Mouse (Mus musculus): ENCODE measurements around the gene Eva1b. TPM values are rescaled to one million over a fixed set of nuclear protein-coding genes. Genes with fewer than 3 reads are reported as not detected.
A peak's percentile ranks its signal among the peaks of the same experiment; 100 is the strongest.

The Eva1b gene
- polyA plus RNA-seq, 1 experiment from 2014 or later = 13.0 TPM

GRCm38 (mm10) chr4:126108061-126108740 lies 39.3 kb upstream of the Eva1b start:
- Histone ChIP-seq H3K9ac (ENCODE audit: low read depth, low read length) (no peak overlapping the region), H3K4me1 (ENCODE audit: control insufficient read depth, low read depth, low read length) (peaks cover 54% of the 10 kb centered on the region), H3K27ac (ENCODE audit: low read length) (peak overlapping the region; percentile 12; the same call in 1 of the 2 replicates), H3K27me3 (ENCODE audit: control insufficient read depth, insufficient read depth, low read depth, low read length) (no peaks in the 10 kb centered on the region), H3K4me3 (ENCODE audit: low read depth, low read length) (no peak overlapping the region), H3K4me2 (ENCODE audit: low read depth, low read length) (no peak overlapping the region), H3K36me3 (ENCODE audit: control insufficient read depth, insufficient read depth) (no peaks in the 10 kb centered on the region), H3K9me3 (replicated peaks; ENCODE audit: control insufficient read depth, low read length) (no peaks in the 10 kb centered on the region)
- ATAC-seq (ENCODE audit: low read depth) = no peak
- 53% methylated on average over 8 of the region's 8 CpGs for WGBS (ENCODE audit: insufficient replicate concordance)

- Histone ChIP-seq H3K36me3 (ENCODE audit: control insufficient read depth, insufficient read depth) (no peaks in the 10 kb centered on the region), H3K27ac (ENCODE audit: low read length) (peak overlapping the region; percentile 16; the same call in 1 of the 2 replicates), H3K27me3 (ENCODE audit: control insufficient read depth, insufficient read depth, low read depth, low read length) (no peaks in the 10 kb centered on the region), H3K9ac (ENCODE audit: low read depth, low read length) (no peak overlapping the region), H3K4me3 (ENCODE audit: low read depth, low read length) (no peak overlapping the region), H3K4me1 (ENCODE audit: control insufficient read depth, low read depth, low read length) (peaks cover 48% of the 10 kb centered on the region), H3K4me2 (ENCODE audit: low read depth, low read length) (no peak overlapping the region), H3K9me3 (replicated peaks; ENCODE audit: control insufficient read depth, low read length) (no peaks in the 10 kb centered on the region)
- 60% methylated on average over 10 of the region's 10 CpGs for WGBS (ENCODE audit: insufficient replicate concordance)
- ATAC-seq (ENCODE audit: low read depth) = no peak
Observed at GRCm38 (mm10) chr4:126109613-126110373, 37.8 kb upstream of the Eva1b start.

GRCm38 (mm10) chr4:126110374-126111152 lies 37.0 kb upstream of the Eva1b start:
- WGBS (ENCODE audit: insufficient replicate concordance) = 13% methylated on average over 12 of the region's 12 CpGs
- Histone ChIP-seq H3K9me3 (replicated peaks; ENCODE audit: control insufficient read depth, low read length) (no peaks in the 10 kb centered on the region), H3K27ac (ENCODE audit: low read length) (peak overlapping the region; percentile 76), H3K27me3 (ENCODE audit: control insufficient read depth, insufficient read depth, low read depth, low read length) (no peaks in the 10 kb centered on the region), H3K4me3 (ENCODE audit: low read depth, low read length) (no peak overlapping the region), H3K36me3 (ENCODE audit: control insufficient read depth, insufficient read depth) (no peaks in the 10 kb centered on the region), H3K4me1 (ENCODE audit: control insufficient read depth, low read depth, low read length) (peaks cover 46% of the 10 kb centered on the region), H3K9ac (ENCODE audit: low read depth, low read length) (peak overlapping the region; percentile 34), H3K4me2 (ENCODE audit: low read depth, low read length) (peak overlapping the region; percentile 30)
- ATAC-seq (ENCODE audit: low read depth) = peak; percentile 64

DNA sequence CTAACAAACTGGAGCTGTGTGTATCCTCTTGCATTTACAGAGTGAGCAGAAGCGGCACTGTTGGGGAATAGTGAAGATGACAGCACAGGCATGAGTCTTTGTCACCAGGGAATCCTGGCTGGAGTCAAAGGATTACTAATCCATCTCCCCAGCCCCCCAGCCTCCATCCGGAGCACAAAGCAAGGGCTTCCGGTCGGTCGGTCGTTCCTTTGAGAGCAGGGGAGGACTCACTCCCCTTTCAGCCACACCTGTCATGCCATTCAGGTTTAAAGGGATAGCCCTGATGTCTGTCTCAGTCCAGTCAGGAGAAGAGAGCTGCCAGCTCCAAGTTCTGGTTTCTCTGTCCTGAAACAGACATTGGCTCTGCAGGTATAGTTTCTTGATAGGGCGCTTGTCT lies 36.4 kb upstream of the Eva1b start:
- peaks cover 46% of the 10 kb centered on the region for H3K4me1 ChIP-seq (ENCODE audit: control insufficient read depth, low read depth, low read length)
- no peak overlapping the region for H3K4me3 ChIP-seq (ENCODE audit: low read depth, low read length)
- peak overlapping the region; percentile 34 for H3K9ac ChIP-seq (ENCODE audit: low read depth, low read length)
- peak overlapping the region; percentile 18; the same call in 1 of the 2 replicates for H3K4me2 ChIP-seq (ENCODE audit: low read depth, low read length)
- H3K9me3 ChIP-seq (replicated peaks; ENCODE audit: control insufficient read depth, low read length) = no peaks in the 10 kb centered on the region
- H3K36me3 ChIP-seq (ENCODE audit: control insufficient read depth, insufficient read depth) = no peaks in the 10 kb centered on the region
- ATAC-seq (ENCODE audit: low read depth) = no peak
- WGBS (ENCODE audit: insufficient replicate concordance) = 21% methylated on average over 7 of the region's 7 CpGs
- peak overlapping the region; percentile 76 for H3K27ac ChIP-seq (ENCODE audit: low read length)
- H3K27me3 ChIP-seq (ENCODE audit: control insufficient read depth, insufficient read depth, low read depth, low read length) = no peaks in the 10 kb centered on the region

DNA sequence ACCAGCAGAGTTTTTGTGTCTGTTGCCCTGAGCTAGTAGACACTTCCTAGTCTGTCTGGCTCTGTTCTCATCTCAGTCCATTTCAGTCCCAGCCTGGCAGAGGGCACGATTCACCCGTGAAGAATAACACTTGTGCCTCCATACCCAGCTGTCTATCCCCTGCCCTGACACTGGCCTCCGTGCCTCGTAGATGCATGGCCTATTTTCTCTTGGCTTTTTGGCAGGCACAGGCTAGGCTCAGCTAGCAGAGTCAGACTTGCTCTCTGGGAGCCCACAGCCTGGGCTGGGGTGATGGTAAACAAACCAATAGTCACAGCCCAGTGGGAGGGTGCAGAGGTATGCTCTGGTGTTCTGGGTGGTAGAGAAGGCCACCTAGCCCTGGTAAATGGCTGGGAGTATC lies 34.3 kb upstream of the Eva1b start:
- Histone ChIP-seq H3K27me3 (ENCODE audit: control insufficient read depth, insufficient read depth, low read depth, low read length) (no peaks in the 10 kb centered on the region), H3K36me3 (ENCODE audit: control insufficient read depth, insufficient read depth) (no peaks in the 10 kb centered on the region), H3K4me3 (ENCODE audit: low read depth, low read length) (no peak overlapping the region), H3K4me2 (ENCODE audit: low read depth, low read length) (no peak overlapping the region), H3K9ac (ENCODE audit: low read depth, low read length) (no peak overlapping the region), H3K9me3 (replicated peaks; ENCODE audit: control insufficient read depth, low read length) (no peaks in the 10 kb centered on the region), H3K27ac (ENCODE audit: low read length) (no peak overlapping the region), H3K4me1 (ENCODE audit: control insufficient read depth, low read depth, low read length) (peaks cover 37% of the 10 kb centered on the region)
- ATAC-seq (ENCODE audit: low read depth) = peak; percentile 19; the same call in 1 of the 2 replicates
- 66% methylated on average over 4 of the region's 4 CpGs for WGBS (ENCODE audit: insufficient replicate concordance)

- Histone ChIP-seq H3K27ac (ENCODE audit: low read length) (no peak overlapping the region), H3K4me1 (ENCODE audit: control insufficient read depth, low read depth, low read length) (peaks cover 30% of the 10 kb centered on the region)
- peak; percentile 25; the same call in 1 of the 2 replicates for ATAC-seq (ENCODE audit: low read depth)
Observed at GRCm38 (mm10) chr4:126113943-126114342, 33.6 kb upstream of the Eva1b start.

DNA sequence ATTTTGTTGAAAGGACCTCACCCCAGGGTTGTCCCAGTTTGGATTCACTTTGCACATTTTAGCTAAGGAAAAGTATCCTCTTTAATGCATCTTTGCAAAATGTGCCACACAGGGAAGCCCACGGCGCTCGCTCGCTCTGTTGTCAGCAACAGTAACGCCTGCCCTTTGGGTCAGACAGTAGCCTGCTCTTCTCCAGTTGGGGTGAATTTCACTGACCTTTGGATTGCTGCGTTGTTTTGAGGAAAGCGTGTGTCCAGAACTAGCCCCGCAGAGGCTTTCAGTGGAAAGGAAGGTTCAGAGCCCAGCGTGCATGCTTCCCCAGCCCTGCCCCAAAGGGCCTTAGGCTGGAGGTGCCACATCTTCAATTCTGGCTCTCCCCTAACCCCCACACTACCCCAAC lies 32.1 kb upstream of the Eva1b start:
- Histone ChIP-seq H3K36me3 (ENCODE audit: control insufficient read depth, insufficient read depth) (no peaks in the 10 kb centered on the region), H3K4me2 (ENCODE audit: low read depth, low read length) (no peak overlapping the region), H3K4me3 (ENCODE audit: low read depth, low read length) (no peak overlapping the region), H3K9me3 (replicated peaks; ENCODE audit: control insufficient read depth, low read length) (no peaks in the 10 kb centered on the region), H3K9ac (ENCODE audit: low read depth, low read length) (no peak overlapping the region), H3K27ac (ENCODE audit: low read length) (no peak overlapping the region), H3K27me3 (ENCODE audit: control insufficient read depth, insufficient read depth, low read depth, low read length) (no peaks in the 10 kb centered on the region), H3K4me1 (ENCODE audit: control insufficient read depth, low read depth, low read length) (peaks cover 20% of the 10 kb centered on the region)
- ATAC-seq (ENCODE audit: low read depth) = no peak
- WGBS (ENCODE audit: insufficient replicate concordance) = 68% methylated on average over 9 of the region's 9 CpGs

More at GRCm38 (mm10) chr4:126113943-126114342, 33.6 kb upstream of the Eva1b start:
- 9% methylated on average over 6 of the region's 6 CpGs for WGBS (ENCODE audit: insufficient replicate concordance)
- no peaks in the 10 kb centered on the region for H3K9me3 ChIP-seq (replicated peaks; ENCODE audit: control insufficient read depth, low read length)
- H3K36me3 ChIP-seq (ENCODE audit: control insufficient read depth, insufficient read depth) = no peaks in the 10 kb centered on the region
- no peak overlapping the region for H3K9ac ChIP-seq (ENCODE audit: low read depth, low read length)
- H3K27me3 ChIP-seq (ENCODE audit: control insufficient read depth, insufficient read depth, low read depth, low read length) = no peaks in the 10 kb centered on the region
- no peak overlapping the region for H3K4me3 ChIP-seq (ENCODE audit: low read depth, low read length)
- no peak overlapping the region for H3K4me2 ChIP-seq (ENCODE audit: low read depth, low read length)

DNA sequence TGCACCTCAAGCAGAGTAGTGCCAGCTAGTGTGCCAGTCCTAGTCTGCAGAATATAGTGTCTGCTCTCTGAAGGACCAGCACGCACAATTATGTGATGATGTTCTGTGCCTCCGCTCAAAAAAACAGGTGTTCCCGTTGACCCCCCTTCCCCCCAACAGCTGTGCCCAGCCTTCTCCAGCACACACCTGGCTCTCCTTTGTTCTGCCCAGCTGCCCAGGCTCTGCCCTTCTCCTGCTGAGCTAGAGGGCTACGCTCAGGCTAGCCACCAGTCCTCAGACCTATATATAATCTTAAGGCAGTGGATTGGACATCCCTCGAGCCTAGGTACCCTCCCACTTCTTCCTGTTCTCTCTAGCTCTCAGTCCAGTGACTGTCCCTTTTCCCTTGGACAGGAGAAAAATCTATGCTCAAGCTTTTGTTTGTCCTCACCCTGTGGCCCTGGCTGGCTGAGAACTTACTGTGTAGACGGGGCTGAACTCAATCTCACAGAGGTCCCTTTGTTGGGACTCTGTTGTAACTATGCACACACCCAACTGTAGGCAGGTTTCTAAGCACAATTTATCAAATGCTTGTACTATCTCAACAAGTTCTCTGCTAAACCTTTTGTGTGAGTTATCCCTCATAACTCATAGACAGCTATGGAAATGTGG lies 31.5 kb upstream of the Eva1b start:
- H3K4me1 ChIP-seq (ENCODE audit: control insufficient read depth, low read depth, low read length) = peaks cover 14% of the 10 kb centered on the region
- no peak overlapping the region for H3K4me2 ChIP-seq (ENCODE audit: low read depth, low read length)
- no peak for ATAC-seq (ENCODE audit: low read depth)
- no peak overlapping the region for H3K27ac ChIP-seq (ENCODE audit: low read length)
- H3K36me3 ChIP-seq (ENCODE audit: control insufficient read depth, insufficient read depth) = no peaks in the 10 kb centered on the region
- no peaks in the 10 kb centered on the region for H3K9me3 ChIP-seq (replicated peaks; ENCODE audit: control insufficient read depth, low read length)
- H3K4me3 ChIP-seq (ENCODE audit: low read depth, low read length) = no peak overlapping the region
- H3K9ac ChIP-seq (ENCODE audit: low read depth, low read length) = no peak overlapping the region
- WGBS (ENCODE audit: insufficient replicate concordance) = 65% methylated on average over 6 of the region's 6 CpGs
- H3K27me3 ChIP-seq (ENCODE audit: control insufficient read depth, insufficient read depth, low read depth, low read length) = no peaks in the 10 kb centered on the region

All from liver, embryonic 16.5 days (tissue).